Mouse (Mus musculus) kidney, adult 2 months (tissue): ENCODE measurements around the gene Ntpcr.

Experiments
- CTCF ChIP-seq: fragments of 200-500 bp; conservative IDR thresholded peaks from 2 replicates; pipeline ENCODE4 v1.5.1; 2011; ENCODE audit warnings: low read depth, mild to moderate bottlenecking, control low read depth, low read length, moderate library complexity, mixed read lengths; ENCODE audit not compliant: insufficient read depth, insufficient read length
- POLR2A ChIP-seq: fragments of 200-500 bp; IDR thresholded peaks from one replicate; pipeline ENCODE4 v1.6.1; 2011; ENCODE audit warnings: low read depth, low read length, control low read depth

DNA sequence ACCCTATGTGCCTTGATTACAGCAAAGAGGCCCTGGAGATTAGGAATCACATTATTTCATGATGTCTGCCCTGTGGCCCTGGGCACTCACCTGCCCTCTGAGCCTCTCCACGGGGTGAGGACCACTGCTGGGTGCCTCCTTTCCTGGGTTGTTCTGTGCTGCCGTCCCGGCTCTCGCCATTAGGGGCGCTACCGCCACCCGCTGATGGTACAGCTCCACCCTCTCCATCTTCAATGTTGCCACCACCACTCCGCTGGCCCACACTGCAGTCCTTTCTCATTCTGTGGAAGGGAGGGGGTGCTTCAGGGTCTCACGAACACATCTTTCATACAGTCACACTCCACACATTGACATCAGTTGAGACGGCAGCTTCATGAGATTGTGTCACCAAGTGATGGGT, 29.3 kb downstream of the Ntpcr start:
- TF ChIP-seq POLR2A (no peak), CTCF (peak; percentile 49; the same call in 1 of the 2 replicates)
